Mouse (Mus musculus) gastrocnemius, postnatal 10 days (tissue): ENCODE results near the gene Hist1h2an. TPM values are rescaled to one million over a fixed set of nuclear protein-coding genes. Genes with fewer than 3 reads are reported as not detected.

Source experiments
- microRNA-seq, 2 experiments: library from miRNA; unstranded; fragments of <30 nt; microRNA quantifications; one replicate each; pipeline ENCODE4 v1.2.0; 2021
- total RNA-seq, 2 experiments: library from RNA; stranded (reverse); gene quantifications; 2 replicates each; pipeline ENCODE4 v1.2.3; 2021

Gene Hist1h2an
- total RNA-seq, 2 experiments from 2014 or later: 37.8 to 38.8 TPM

Small RNA genes lying within 50 kb of the gene (microRNA-seq; reads per million reads assigned to microRNA genes)
- 0 reads per million in 2 experiments for gene Gm19658
- 0 reads per million in 2 experiments for gene Gm44346
- gene Gm44454: 0 reads per million in 2 experiments
- gene Gm44466: 0 reads per million in 2 experiments

Other genes starting within 250 kb of the Hist1h2an start
- not detected for gene Olfr1366, start 244.4 kb downstream of the Hist1h2an start, total RNA-seq
- not detected for gene Olfr1535, start 227.3 kb downstream of the Hist1h2an start, total RNA-seq
- gene Olfr1364, start 205.5 kb downstream of the Hist1h2an start, total RNA-seq: not detected
- not detected for gene Olfr1362, start 173.2 kb downstream of the Hist1h2an start, total RNA-seq
- not detected for gene Olfr11, start 144.7 kb downstream of the Hist1h2an start, total RNA-seq
- not detected for gene Olfr1361, start 123.8 kb downstream of the Hist1h2an start, total RNA-seq
- gene Olfr1360, start 109.8 kb downstream of the Hist1h2an start, total RNA-seq: not detected
- gene Olfr1359, start 89.1 kb downstream of the Hist1h2an start, total RNA-seq: not detected
- 100 to 1,000 TPM; 184 to 186 TPM for gene Hist1h2bl, start 71.1 kb downstream of the Hist1h2an start, total RNA-seq
- gene Hist1h2ai, start 70.8 kb downstream of the Hist1h2an start, total RNA-seq: 100 to 1,000 TPM; 125 TPM
- 100 to 1,000 TPM; 240 to 265 TPM for gene Hist1h3h, start 69.6 kb downstream of the Hist1h2an start, total RNA-seq
- 10 to 100 TPM; 50.7 to 68.7 TPM for gene Hist1h2bm, start 65.2 kb downstream of the Hist1h2an start, total RNA-seq
- 10 to 100 TPM; 32.2 to 32.7 TPM for gene Hist1h4j, start 52.2 kb downstream of the Hist1h2an start, total RNA-seq
- gene Hist1h4k, start 36.7 kb downstream of the Hist1h2an start, total RNA-seq: 100 to 1,000 TPM; 439 to 508 TPM
- 10 to 100 TPM; 71.7 to 78.9 TPM for gene Hist1h2ak, start 33.4 kb downstream of the Hist1h2an start, total RNA-seq
- 100 to 1,000 TPM in 1 of 2 experiments, 10 to 100 TPM in 1; 94.7 to 110 TPM for gene Hist1h2bn, start 33.1 kb downstream of the Hist1h2an start, total RNA-seq
- 100 to 1,000 TPM; 122 to 129 TPM for gene Hist1h1b, start 6.6 kb downstream of the Hist1h2an start, total RNA-seq
- 100 to 1,000 TPM; 199 to 235 TPM for gene Hist1h3i, start 3.8 kb downstream of the Hist1h2an start, total RNA-seq
- 10 to 100 TPM; 78.8 to 79.4 TPM for gene Hist1h2bp, start 243 bp upstream of the Hist1h2an start, total RNA-seq
- gene Hist1h2bq, start 23.0 kb upstream of the Hist1h2an start, total RNA-seq: 100 to 1,000 TPM; 140 to 150 TPM
- gene Hist1h2ao, start 23.2 kb upstream of the Hist1h2an start, total RNA-seq: 100 to 1,000 TPM; 240 to 250 TPM
- gene Hist1h4m, start 24.5 kb upstream of the Hist1h2an start, total RNA-seq: 100 to 1,000 TPM; 345 to 353 TPM
- 10 to 100 TPM; 17.9 to 46.6 TPM for gene Hist1h4n, start 45.0 kb upstream of the Hist1h2an start, total RNA-seq
- 100 to 1,000 TPM in 1 of 2 experiments, 10 to 100 TPM in 1; 86.5 to 153 TPM for gene Hist1h2ap, start 46.3 kb upstream of the Hist1h2an start, total RNA-seq
- gene Hist1h2br, start 46.5 kb upstream of the Hist1h2an start, total RNA-seq: 100 to 1,000 TPM; 139 to 146 TPM
- 1 to 10 TPM in 1 of 2 experiments, under 1 TPM in 1; 0.73 to 1.2 TPM for gene Zfp184, start 157.9 kb upstream of the Hist1h2an start, total RNA-seq
- gene Pom121l2, start 194.0 kb upstream of the Hist1h2an start, total RNA-seq: not detected
- gene Prss16, start 222.5 kb upstream of the Hist1h2an start, total RNA-seq: not detected
- gene Hist1h2ah, start 248.3 kb upstream of the Hist1h2an start, total RNA-seq: 100 to 1,000 TPM; 171 to 199 TPM
- 100 to 1,000 TPM; 209 to 249 TPM for gene Hist1h2bk, start 248.7 kb upstream of the Hist1h2an start, total RNA-seq